Mouse (Mus musculus): Measurements from ENCODE around the gene 1810009A15Rik. TPM values are rescaled to one million over a fixed set of nuclear protein-coding genes. Genes with fewer than 3 reads are reported as not detected.

The 1810009A15Rik gene
- polyA plus RNA-seq, 1 experiment from 2014 or later = 53.9 TPM

- Histone ChIP-seq H3K9me3 (no peaks in the 10 kb centered on the region), H3K4me1 (peaks cover 16% of the 10 kb centered on the region), H3K9ac (replicated peaks) (peak within 1 kb of the TSS; percentile 59), H3K27me3 (no peaks in the 10 kb centered on the region), H3K36me3 (peaks cover 26% of the 10 kb centered on the region), H3K4me3 (peak within 1 kb of the TSS; percentile 50), H3K27ac (replicated peaks) (peak within 1 kb of the TSS; percentile 12; the same call in 1 of the 2 replicates), H3K4me2 (replicated peaks) (peak within 1 kb of the TSS; percentile 67)
- ATAC-seq (replicated peaks) = peak; percentile 64
- under 1% methylated on average over 64 of the region's 74 CpGs for WGBS
These were observed 40.8 kb downstream of the 1810009A15Rik start, which contains the start of the genes Rom1 and Eml3 for GRCm38 (mm10) chr19:8929224-8930088. TSS of gene Rom1 (minus strand) at chr19:8929356. TSS of gene Eml3 (plus strand) at chr19:8929552.

- H3K4me3 ChIP-seq = peak overlapping the region; percentile 50
- WGBS = 17% methylated on average over 11 of the region's 11 CpGs
- H3K27me3 ChIP-seq = no peaks in the 10 kb centered on the region
- H3K4me2 ChIP-seq (replicated peaks) = peak overlapping the region; percentile 67
- peaks cover 25% of the 10 kb centered on the region for H3K36me3 ChIP-seq
- peaks cover 16% of the 10 kb centered on the region for H3K4me1 ChIP-seq
- peak overlapping the region; percentile 59 for H3K9ac ChIP-seq (replicated peaks)
- ATAC-seq (replicated peaks) = peak; percentile 14; the same call in 1 of the 2 replicates
- H3K27ac ChIP-seq (replicated peaks) = no peak overlapping the region
- H3K9me3 ChIP-seq = no peaks in the 10 kb centered on the region
These were observed 41.5 kb downstream of the 1810009A15Rik start for GRCm38 (mm10) chr19:8930117-8930516.

- H3K9ac ChIP-seq (replicated peaks) = no peak overlapping the region
- no peak overlapping the region for H3K4me2 ChIP-seq (replicated peaks)
- no peak for ATAC-seq (replicated peaks)
- H3K27me3 ChIP-seq = no peaks in the 10 kb centered on the region
- H3K4me1 ChIP-seq = peaks cover 16% of the 10 kb centered on the region
- no peak overlapping the region for H3K27ac ChIP-seq (replicated peaks)
- WGBS = 79% methylated on average over 7 of the region's 7 CpGs
- H3K4me3 ChIP-seq = no peak overlapping the region
- H3K36me3 ChIP-seq = peaks cover 21% of the 10 kb centered on the region
- no peaks in the 10 kb centered on the region for H3K9me3 ChIP-seq
These were observed 42.1 kb downstream of the 1810009A15Rik start for GRCm38 (mm10) chr19:8930771-8931170.

- peaks cover 12% of the 10 kb centered on the region for H3K4me1 ChIP-seq
- H3K4me3 ChIP-seq = no peak overlapping the region
- H3K36me3 ChIP-seq = no peaks in the 10 kb centered on the region
- no peaks in the 10 kb centered on the region for H3K9me3 ChIP-seq
- no peaks in the 10 kb centered on the region for H3K27me3 ChIP-seq
- WGBS = 84% methylated on average over 2 of the region's 2 CpGs
- no peak overlapping the region for H3K9ac ChIP-seq (replicated peaks)
- no peak for ATAC-seq (replicated peaks)
- no peak overlapping the region for H3K4me2 ChIP-seq (replicated peaks)
- H3K27ac ChIP-seq (replicated peaks) = no peak overlapping the region
These were observed 48.1 kb downstream of the 1810009A15Rik start for GRCm38 (mm10) chr19:8936736-8937135.

Small RNA genes within 50 kb of the gene (microRNA-seq; reads per million reads assigned to microRNA genes)
- not detected for gene Mir5136

Other genes with a start within 250 kb of the 1810009A15Rik start
- gene Chrm1, start 225.1 kb upstream of the 1810009A15Rik start, polyA plus RNA-seq (2015; fragmentation: Nextera tagmentation; extraction: Ambion mirVana) = 5.1 and 5.4 TPM in 2 replicates
- 164 and 171 TPM in 2 replicates for gene Slc3a2, start 165.5 kb upstream of the 1810009A15Rik start, polyA plus RNA-seq (2015; fragmentation: Nextera tagmentation; extraction: Ambion mirVana)
- 96.5 and 97.4 TPM in 2 replicates for gene Wdr74, start 153.0 kb upstream of the 1810009A15Rik start, polyA plus RNA-seq (2015; fragmentation: Nextera tagmentation; extraction: Ambion mirVana)
- gene 1700092M07Rik, start 148.1 kb upstream of the 1810009A15Rik start, polyA plus RNA-seq (2015; fragmentation: Nextera tagmentation; extraction: Ambion mirVana) = 1.5 and 2.5 TPM in 2 replicates
- 130 and 133 TPM in 2 replicates for gene Stx5a, start 147.4 kb upstream of the 1810009A15Rik start, polyA plus RNA-seq (2015; fragmentation: Nextera tagmentation; extraction: Ambion mirVana)
- 187 and 192 TPM in 2 replicates for gene Nxf1, start 131.8 kb upstream of the 1810009A15Rik start, polyA plus RNA-seq (2015; fragmentation: Nextera tagmentation; extraction: Ambion mirVana)
- gene Tmem223, start 117.9 kb upstream of the 1810009A15Rik start, polyA plus RNA-seq (2015; fragmentation: Nextera tagmentation; extraction: Ambion mirVana) = 249 and 250 TPM in 2 replicates
- gene Tmem179b, start 114.4 kb upstream of the 1810009A15Rik start, polyA plus RNA-seq (2015; fragmentation: Nextera tagmentation; extraction: Ambion mirVana) = 27.4 and 33.9 TPM in 2 replicates
- 32.2 and 34.1 TPM in 2 replicates for gene Taf6l, start 102.4 kb upstream of the 1810009A15Rik start, polyA plus RNA-seq (2015; fragmentation: Nextera tagmentation; extraction: Ambion mirVana)
- 162 and 169 TPM in 2 replicates for gene Polr2g, start 90.3 kb upstream of the 1810009A15Rik start, polyA plus RNA-seq (2015; fragmentation: Nextera tagmentation; extraction: Ambion mirVana)
- gene Zbtb3, start 86.3 kb upstream of the 1810009A15Rik start, polyA plus RNA-seq (2015; fragmentation: Nextera tagmentation; extraction: Ambion mirVana) = 8.3 and 9.6 TPM in 2 replicates
- gene Ttc9c, start 69.5 kb upstream of the 1810009A15Rik start, polyA plus RNA-seq (2015; fragmentation: Nextera tagmentation; extraction: Ambion mirVana) = 68.4 and 72.7 TPM in 2 replicates
- 5.9 and 6.1 TPM in 2 replicates for gene Hnrnpul2, start 68.8 kb upstream of the 1810009A15Rik start, polyA plus RNA-seq (2015; fragmentation: Nextera tagmentation; extraction: Ambion mirVana)
- not detected in 2 replicates for gene AC129217.1, start 59.1 kb upstream of the 1810009A15Rik start, polyA plus RNA-seq (2015; fragmentation: Nextera tagmentation; extraction: Ambion mirVana)
- gene Bscl2, start 51.4 kb upstream of the 1810009A15Rik start, polyA plus RNA-seq (2015; fragmentation: Nextera tagmentation; extraction: Ambion mirVana) = 80.7 and 85.2 TPM in 2 replicates
- gene Gng3, start 49.7 kb upstream of the 1810009A15Rik start, polyA plus RNA-seq (2015; fragmentation: Nextera tagmentation; extraction: Ambion mirVana) = 272 and 281 TPM in 2 replicates
- gene Lrrn4cl, start 38.1 kb upstream of the 1810009A15Rik start, polyA plus RNA-seq (2015; fragmentation: Nextera tagmentation; extraction: Ambion mirVana) = 0.53 and 0.60 TPM in 2 replicates
- 178 and 181 TPM in 2 replicates for gene Ubxn1, start 17.4 kb upstream of the 1810009A15Rik start, polyA plus RNA-seq (2015; fragmentation: Nextera tagmentation; extraction: Ambion mirVana)
- gene Uqcc3, start 7.9 kb upstream of the 1810009A15Rik start, polyA plus RNA-seq (2015; fragmentation: Nextera tagmentation; extraction: Ambion mirVana) = 55.4 and 61.8 TPM in 2 replicates
- 59.1 and 74.7 TPM in 2 replicates for gene Lbhd1, start 5.1 kb upstream of the 1810009A15Rik start, polyA plus RNA-seq (2015; fragmentation: Nextera tagmentation; extraction: Ambion mirVana)
- not detected in 2 replicates for gene Gm49403, start 4.9 kb upstream of the 1810009A15Rik start, polyA plus RNA-seq (2015; fragmentation: Nextera tagmentation; extraction: Ambion mirVana)
- 0.25 TPM in 1 of 2 replicates, not detected in the other for gene Gm49416, start 73 bp downstream of the 1810009A15Rik start, polyA plus RNA-seq (2015; fragmentation: Nextera tagmentation; extraction: Ambion mirVana)
- 42.0 and 43.7 TPM in 2 replicates for gene Ints5, start 4.2 kb downstream of the 1810009A15Rik start, polyA plus RNA-seq (2015; fragmentation: Nextera tagmentation; extraction: Ambion mirVana)
- gene Ganab, start 9.2 kb downstream of the 1810009A15Rik start, polyA plus RNA-seq (2015; fragmentation: Nextera tagmentation; extraction: Ambion mirVana) = 88.1 and 89.6 TPM in 2 replicates
- gene B3gat3, start 31.5 kb downstream of the 1810009A15Rik start, polyA plus RNA-seq (2015; fragmentation: Nextera tagmentation; extraction: Ambion mirVana) = 78.9 and 81.0 TPM in 2 replicates
- gene Rom1, start 40.5 kb downstream of the 1810009A15Rik start, polyA plus RNA-seq (2015; fragmentation: Nextera tagmentation; extraction: Ambion mirVana) = 0.87 and 1.5 TPM in 2 replicates
- 10.4 and 11.7 TPM in 2 replicates for gene Eml3, start 40.7 kb downstream of the 1810009A15Rik start, polyA plus RNA-seq (2015; fragmentation: Nextera tagmentation; extraction: Ambion mirVana)
- gene Mta2, start 53.0 kb downstream of the 1810009A15Rik start, polyA plus RNA-seq (2015; fragmentation: Nextera tagmentation; extraction: Ambion mirVana) = 171 and 175 TPM in 2 replicates
- gene Tut1, start 65.0 kb downstream of the 1810009A15Rik start, polyA plus RNA-seq (2015; fragmentation: Nextera tagmentation; extraction: Ambion mirVana) = 34.1 and 34.7 TPM in 2 replicates
- gene Eef1g, start 78.2 kb downstream of the 1810009A15Rik start, polyA plus RNA-seq (2015; fragmentation: Nextera tagmentation; extraction: Ambion mirVana) = 336 and 348 TPM in 2 replicates
- gene Ahnak, start 100.4 kb downstream of the 1810009A15Rik start, polyA plus RNA-seq (2015; fragmentation: Nextera tagmentation; extraction: Ambion mirVana) = 2.6 and 3.7 TPM in 2 replicates
- gene Scgb1a1, start 199.1 kb downstream of the 1810009A15Rik start, polyA plus RNA-seq (2015; fragmentation: Nextera tagmentation; extraction: Ambion mirVana) = not detected in 2 replicates
- gene Asrgl1, start 246.8 kb downstream of the 1810009A15Rik start, polyA plus RNA-seq (2015; fragmentation: Nextera tagmentation; extraction: Ambion mirVana) = 32.0 and 33.5 TPM in 2 replicates

Measured in forebrain, embryonic 15.5 days (tissue).